Mouse (Mus musculus): ENCODE measurements at regions not wholly inside any gene's neighbourhood (a gene's known extent, or its start where the extent isn't known, plus 50 kb on each side); places are given as distances from the start of the nearest gene placed in this dataset.

DNA sequence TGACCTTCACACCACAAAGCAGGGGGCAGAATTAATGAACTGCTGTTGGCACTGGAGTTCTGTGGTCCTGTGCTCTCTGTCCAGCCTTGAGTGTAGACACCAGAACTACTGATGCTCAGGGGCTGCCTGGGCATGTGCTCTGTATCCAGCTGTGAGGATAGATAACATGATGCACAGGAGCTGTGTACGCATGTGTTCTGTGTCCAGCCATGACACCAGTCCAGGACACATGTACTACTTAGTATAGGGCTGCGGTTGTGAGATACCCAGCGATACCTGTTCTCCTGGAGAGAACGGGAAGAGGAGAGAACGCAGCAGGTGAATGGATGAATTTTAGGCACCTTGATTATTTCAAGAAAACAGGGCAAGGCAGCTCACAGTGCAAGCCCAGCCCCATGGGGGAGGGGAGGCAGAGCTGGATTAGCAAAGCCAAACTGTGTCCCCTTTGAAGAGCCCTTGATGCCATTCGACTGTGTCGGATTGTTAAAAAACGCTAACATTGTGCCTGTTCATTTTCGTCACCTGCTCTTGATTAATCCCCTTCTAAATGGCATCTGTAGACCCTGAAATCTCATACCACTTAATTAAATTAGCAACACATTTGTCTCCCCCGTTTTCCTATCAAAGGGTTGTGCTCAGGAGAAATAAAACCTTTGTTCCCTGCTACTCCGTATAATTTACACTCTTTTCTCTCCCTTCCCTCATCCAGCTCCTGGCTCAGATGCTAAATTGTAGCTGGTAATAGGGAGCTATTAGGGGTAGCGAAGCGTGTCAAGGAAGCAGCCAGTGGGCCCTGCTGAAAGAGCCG is 218.8 kb upstream of the Irx4 start:
- TF ChIP-seq POLR2A (IDR thresholded peaks at IDR 0.05; ENCODE audit: low read depth, low read length) (no peak), CTCF (conservative IDR thresholded peaks at IDR 0.05 in 1 of 2, IDR thresholded peaks at IDR 0.05 in 1 of 2; ENCODE audit: low read depth in 2 of 2, low read length in 2 of 2) (no peak), USF1 (IDR thresholded peaks at IDR 0.05; ENCODE audit: low read depth, low read length) (no peak), NELFE (IDR thresholded peaks at IDR 0.05; ENCODE audit: low read depth, low read length) (no peak), SIN3A (IDR thresholded peaks at IDR 0.05; ENCODE audit: low read length) (no peak), RAD21 (IDR thresholded peaks at IDR 0.05; ENCODE audit: low read depth, low read length) (no peak), ELF1 (IDR thresholded peaks at IDR 0.05; ENCODE audit: low read depth, low read length) (no peak), EP300 (IDR thresholded peaks at IDR 0.05; ENCODE audit: low read length) (no peak), ZC3H11A (IDR thresholded peaks at IDR 0.05; ENCODE audit: low read depth, low read length) (no peak), TCF12 (IDR thresholded peaks at IDR 0.05; ENCODE audit: low read depth, low read length) (no peak), ZMIZ1 (IDR thresholded peaks at IDR 0.05; ENCODE audit: low read depth, low read length) (no peak), BHLHE40 (IDR thresholded peaks at IDR 0.05; ENCODE audit: low read depth, low read length) (no peak), POLR2AphosphoS2 (IDR thresholded peaks at IDR 0.05; ENCODE audit: low read depth, low read length) (no peak), MEF2A (IDR thresholded peaks at IDR 0.05; ENCODE audit: borderline replicate concordance, low read depth, low read length) (no peak)

Measured in CH12.LX (cell line).